Mouse (Mus musculus) adrenal gland, adult 10 weeks (tissue): ENCODE measurements around the gene Cdc27. TPM values are rescaled to one million over a fixed set of nuclear protein-coding genes. Genes with fewer than 3 reads are reported as not detected.

Source experiments
- polyA plus RNA-seq: library from polyadenylated mRNA; stranded (reverse); fragments of 350-450 nt; fragmentation: Illumina TruSeq; extraction: RNeasy Lipid Tissue Mini Kit (QIAGEN cat#74804); gene quantifications from one replicate; pipeline ENCODE4 v1.2.3, GENCODE M21; 2014; ENCODE audit warnings: low read depth, low replicate concordance

Cdc27 gene
- polyA plus RNA-seq: 162 TPM

GRCm38 (mm10) chr11:104550406-104550974 is at the start of gene Cdc27, which contains the start of gene Myl4:
Gene Cdc27 (minus strand): TSS chr11:104550620.
Gene Myl4 (plus strand): TSS chr11:104550663.

GRCm38 (mm10) chr11:104468751-104469268 is 81.6 kb downstream of the Cdc27 start, which contains the start of gene Kansl1:
Gene Kansl1 (minus strand): TSS chr11:104468861.

Other genes with a start within 250 kb of the Cdc27 start
- 29.8 TPM for gene Kansl1, start 81.8 kb downstream of the Cdc27 start, polyA plus RNA-seq
- gene Myl4, start within 50 bp of the Cdc27 start, polyA plus RNA-seq: not detected
- 7.0 TPM for gene Itgb3, start 57.4 kb upstream of the Cdc27 start, polyA plus RNA-seq
- 0.12 TPM for gene Gm11639, start 135.1 kb upstream of the Cdc27 start, polyA plus RNA-seq